ENCODE assay signal across 13 mouse cellular contexts in genomic region chr2:94434833-94435232, GRCm38 (mm10). TPM values are rescaled to one million over a fixed set of nuclear protein-coding genes. Genes with fewer than 3 reads are reported as not detected.
DNase-seq lines count a peak whose midpoint lies in the region; ATAC-seq and TF ChIP-seq lines count a peak whose summit lies in the region.
"Had no signal": no experiment of that assay in that cellular context is flagged by ENCODE, and none has a peak within 500 bp of the region (broad histone marks: within the 10 kb centered on the region; RNA-seq: fewer than 3 reads in every experiment).

No protein-coding gene starts in this region.

- no peak for TF ChIP-seq EP300 in heart, adult 2 months (IDR thresholded peaks at IDR 0.05; ENCODE audit: insufficient read depth, low read depth, low read length)

- no peak for ATAC-seq in hindbrain, embryonic 13.5 days (ENCODE audit: low FRiP score)
- ATAC-seq in hindbrain, embryonic 11.5 days (ENCODE audit: low FRiP score) = no peak
- ATAC-seq: inflammation-experienced regulatory T-cells, adult 6 months had no signal

- no peak for TF ChIP-seq CTCF in heart, adult 2 months (IDR thresholded peaks at IDR 0.05)

- H3K4me2 ChIP-seq in hindbrain, embryonic 13.5 days = no peak overlapping the region
- no peak overlapping the region for H3K4me2 ChIP-seq in hindbrain, embryonic 11.5 days (replicated peaks; ENCODE audit: low read depth, low read length)
- H3K4me2 ChIP-seq: embryonic facial prominence, embryonic 15.5 days; neural tube, embryonic 13.5 days had no signal

- peaks cover 33% of the 10 kb centered on the region for H3K4me1 ChIP-seq in hindbrain, embryonic 13.5 days (replicated peaks)
- H3K4me1 ChIP-seq in hindbrain, embryonic 11.5 days (replicated peaks; ENCODE audit: control insufficient read depth, insufficient read depth, low read length) = peaks cover 5% of the 10 kb centered on the region; the same call in 1 of the 2 replicates
- H3K4me1 ChIP-seq in ES-E14 (ENCODE audit: control insufficient read depth in 2 of 2, insufficient read depth in 2 of 2, low read length in 2 of 2, poor library complexity in 1 of 2) = peaks cover 0 to 10% of the 10 kb centered on the region in 2 experiments; a peak in 3 of 4 replicates
- H3K4me1 ChIP-seq in heart, adult 2 months (ENCODE audit: control insufficient read depth, insufficient read depth, low read length) = peaks cover 22% of the 10 kb centered on the region

- no peaks in the 10 kb centered on the region for H3K9me3 ChIP-seq in hindbrain, embryonic 13.5 days
- H3K9me3 ChIP-seq in hindbrain, embryonic 11.5 days (ENCODE audit: control insufficient read depth, low read length) = no peaks in the 10 kb centered on the region
- no peaks in the 10 kb centered on the region for H3K9me3 ChIP-seq in ES-E14 (ENCODE audit: control insufficient read depth, insufficient read depth, low read depth, low read length)
- H3K9me3 ChIP-seq: embryonic facial prominence, embryonic 15.5 days; midbrain, embryonic 10.5 days; neural tube, embryonic 13.5 days had no signal

- intact Hi-C loops in heart, adult 2 months (cut with DNase I) = no loop called here

- in situ Hi-C loops in ES-E14 (cut with MboI; ENCODE audit: low sequenced_read_pairs in 2 of 2, unreplicated experiment in 2 of 2) = no loop called here

- no peak for TF ChIP-seq POLR2A in heart, adult 2 months (IDR thresholded peaks at IDR 0.05; ENCODE audit: insufficient read depth, low read depth, low read length)

- H3K27me3 ChIP-seq in hindbrain, embryonic 13.5 days = no peaks in the 10 kb centered on the region
- no peaks in the 10 kb centered on the region for H3K27me3 ChIP-seq in hindbrain, embryonic 11.5 days (ENCODE audit: control insufficient read depth, insufficient read depth, low read length)
- no peaks in the 10 kb centered on the region for H3K27me3 ChIP-seq in heart, adult 2 months (ENCODE audit: control insufficient read depth, insufficient read depth, low read length)
- H3K27me3 ChIP-seq: embryonic facial prominence, embryonic 15.5 days; neural tube, embryonic 13.5 days had no signal

- peak overlapping the region; percentile 19; the same call in 1 of the 2 replicates for H3K9ac ChIP-seq in hindbrain, embryonic 13.5 days
- no peak overlapping the region for H3K9ac ChIP-seq in hindbrain, embryonic 11.5 days (ENCODE audit: low read depth, low read length)
- no peak overlapping the region for H3K9ac ChIP-seq in ES-E14 (ENCODE audit: insufficient read depth, low read depth, low read length, poor library complexity, severe bottlenecking)
- H3K9ac ChIP-seq in heart, adult 2 months (ENCODE audit: low read depth, low read length) = no peak overlapping the region
- H3K9ac ChIP-seq: embryonic facial prominence, embryonic 15.5 days; neural tube, embryonic 13.5 days had no signal

- DNase-seq in hindbrain, embryonic 11.5 days (ENCODE audit: low spot score) = no peak
- DNase-seq in 416B (ENCODE audit: low read depth) (peak; percentile 24), ES-E14 (ENCODE audit: low read depth, low spot score) (peak; percentile 11)
- peak; percentile 15 for DNase-seq in induced T-regulatory cell, adult 2 months (ENCODE audit: low read depth)
- no peak for DNase-seq in heart, adult 2 months
- DNase-seq in spleen, adult 18-20 months = no peak
- DNase-seq: lung, postnatal 14 days; thymus, postnatal 25 days had no signal

- peaks cover 17% of the 10 kb centered on the region for H3K79me2 ChIP-seq in heart, adult 2 months (replicated peaks; ENCODE audit: control insufficient read depth, insufficient read depth, low read length)

- 65% methylated on average over 1 of the region's 1 CpGs for WGBS in hindbrain, embryonic 13.5 days
- WGBS in hindbrain, embryonic 11.5 days = 71% methylated on average over 1 of the region's 1 CpGs
- WGBS in heart, adult 2 months = 65% methylated on average over 1 of the region's 1 CpGs

- no peak overlapping the region for H3K27ac ChIP-seq in hindbrain, embryonic 13.5 days
- no peak overlapping the region for H3K27ac ChIP-seq in hindbrain, embryonic 11.5 days (ENCODE audit: low read depth, low read length)
- H3K27ac ChIP-seq in ES-E14 (ENCODE audit: insufficient read depth, low read depth, low read length, poor library complexity, severe bottlenecking) = no peak overlapping the region
- no peak overlapping the region for H3K27ac ChIP-seq in heart, adult 2 months
- H3K27ac ChIP-seq: embryonic facial prominence, embryonic 15.5 days; midbrain, embryonic 10.5 days; neural tube, embryonic 13.5 days had no signal

- H3K4me3 ChIP-seq in hindbrain, embryonic 13.5 days = no peak overlapping the region
- no peak overlapping the region for H3K4me3 ChIP-seq in hindbrain, embryonic 11.5 days (ENCODE audit: low read depth, low read length)
- no peak overlapping the region for H3K4me3 ChIP-seq in ES-E14 (ENCODE audit: insufficient read depth in 1 of 2, low read depth in 1 of 2, low read length in 2 of 2, poor library complexity in 1 of 2, severe bottlenecking in 1 of 2)
- no peak overlapping the region for H3K4me3 ChIP-seq in heart, adult 2 months
- H3K4me3 ChIP-seq: embryonic facial prominence, embryonic 15.5 days; neural tube, embryonic 13.5 days had no signal

- H3K36me3 ChIP-seq in hindbrain, embryonic 13.5 days = no peaks in the 10 kb centered on the region
- H3K36me3 ChIP-seq in hindbrain, embryonic 11.5 days (ENCODE audit: control insufficient read depth, insufficient read depth, low read length) = no peaks in the 10 kb centered on the region
- H3K36me3 ChIP-seq in ES-E14 (ENCODE audit: control insufficient read depth, insufficient read depth, low read length, poor library complexity, severe bottlenecking) = peaks cover 3% of the 10 kb centered on the region
- peaks cover 18% of the 10 kb centered on the region for H3K36me3 ChIP-seq in heart, adult 2 months (ENCODE audit: control insufficient read depth, insufficient read depth, low read length)
- H3K36me3 ChIP-seq: embryonic facial prominence, embryonic 15.5 days; neural tube, embryonic 13.5 days had no signal

TF ChIP-seq in ES-E14, 5 proteins besides CTCF, POLR2A, EP300 and RAD21:
- TF ChIP-seq CHD2 (IDR thresholded peaks at IDR 0.05; ENCODE audit: low read depth, low read length) (no peak), ZC3H11A (IDR thresholded peaks at IDR 0.05; ENCODE audit: borderline replicate concordance, low read depth, low read length) (no peak)

RNA-seq across cellular contexts. Expression of gene Api5, which starts 3.1 kb away (rescaled TPM):
- 127 TPM in 2 replicates for polyA plus RNA-seq in hindbrain, embryonic 13.5 days (2015; fragmentation: Nextera tagmentation; extraction: Ambion mirVana)
- polyA plus RNA-seq in hindbrain, embryonic 11.5 days (2014; fragmentation: Nextera tagmentation; extraction: Ambion mirVana) = 214 and 241 TPM in 2 replicates
- 57.9 and 84.2 TPM in 2 replicates for total RNA-seq in ES-E14 (2012; rRNA removed)
- total RNA-seq in heart, adult 2 months (2021) = 10 to 100 TPM; 30.1 to 32.1 TPM
- polyA plus RNA-seq in heart, adult 2 months (2012; rRNA removed) = 13.7 and 24.8 TPM in 2 replicates

RNA-seq across cellular contexts. Expression of gene Ttc17, which starts 28.3 kb away (rescaled TPM):
- polyA plus RNA-seq in hindbrain, embryonic 13.5 days (2015; fragmentation: Nextera tagmentation; extraction: Ambion mirVana) = 20.3 and 21.8 TPM in 2 replicates
- polyA plus RNA-seq in hindbrain, embryonic 11.5 days (2014; fragmentation: Nextera tagmentation; extraction: Ambion mirVana) = 15.3 and 16.3 TPM in 2 replicates
- 13.0 and 16.2 TPM in 2 replicates for total RNA-seq in ES-E14 (2012; rRNA removed)
- 10 to 100 TPM; 34.6 to 35.4 TPM for total RNA-seq in heart, adult 2 months (2021)
- 16.6 and 24.6 TPM in 2 replicates for polyA plus RNA-seq in heart, adult 2 months (2012; rRNA removed)

Comparison
In these comparisons a context has a peak if more than half of its experiments do, and no peak if none do; other contexts are left out.
1. DNase-seq: peak in 416B (single experiment), ES-E14 (single experiment) and induced T-regulatory cell, adult 2 months (single experiment); none in hindbrain, embryonic 11.5 days (single experiment), heart, adult 2 months (0 of 2) and spleen, adult 18-20 months (0 of 2).